Mouse (Mus musculus) T-helper 17 cell (primary cell): Measurements from ENCODE around the gene Raver2.

Source experiments
- in situ Hi-C, 2 experiments: fragments of 300-600 bp; cut with MboI, MseI; formaldehyde crosslinking; loops; 1 replicate in 1 of 2; 2 replicates in 1 of 2; pipeline ENCODE4 v1.15.1; 2025; ENCODE audit warnings: high pct_unique_total_duplicates in 2 of 2

The Raver2 gene

DNA sequence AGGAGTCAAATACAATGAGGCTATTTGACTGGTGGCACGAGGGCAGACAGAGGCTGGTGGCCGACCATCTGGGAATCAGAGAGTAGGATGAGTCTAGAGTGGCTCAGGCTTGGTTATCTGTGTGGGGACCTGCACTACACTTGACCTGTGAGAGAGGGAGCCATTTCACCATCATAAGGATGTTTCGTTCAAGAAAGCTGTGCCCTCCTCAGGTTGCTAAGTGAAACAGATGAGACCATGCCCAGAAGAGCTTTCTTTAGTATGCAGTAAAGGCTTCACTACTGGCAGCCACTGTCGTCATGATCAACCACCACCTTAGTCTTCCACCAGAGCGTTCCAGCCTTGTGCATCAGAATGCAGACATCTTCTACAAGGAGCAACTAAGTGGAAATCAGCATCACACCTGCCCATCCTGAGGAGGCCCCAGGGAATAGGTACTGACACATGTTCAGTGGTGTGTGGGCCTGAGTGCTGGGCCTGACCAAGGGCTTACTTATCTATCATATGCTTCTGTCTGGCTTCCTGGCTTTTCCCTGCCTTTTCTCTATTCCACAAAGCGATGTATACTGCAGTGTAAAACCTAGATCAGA is 99.5 kb downstream of the Raver2 start:
- in situ Hi-C loops: loop anchor here (5.0 kb wide), 1 partner anchor 154 kb away; no protein-coding TSS in a partner anchor

DNA sequence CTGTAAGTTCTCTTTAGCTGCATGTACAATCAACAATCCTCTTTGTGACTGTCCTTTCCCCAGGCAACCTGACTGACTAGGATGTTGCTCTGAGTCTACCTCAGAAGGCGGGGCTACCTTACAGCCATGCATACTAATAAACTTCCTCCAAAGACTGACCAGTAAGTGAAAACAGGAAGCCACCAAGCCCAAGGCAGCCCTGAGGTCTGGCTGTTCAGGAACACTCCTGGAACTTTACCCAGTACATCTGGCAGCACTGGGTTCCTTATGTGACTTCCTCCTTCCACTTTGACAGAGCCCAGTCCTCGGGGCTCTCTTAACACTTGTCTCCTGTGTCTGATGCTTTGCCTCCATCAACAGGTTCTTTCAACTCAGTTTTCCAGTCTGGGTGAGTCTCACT is 104.0 kb downstream of the Raver2 start:
- in situ Hi-C loops: no loop called here

DNA sequence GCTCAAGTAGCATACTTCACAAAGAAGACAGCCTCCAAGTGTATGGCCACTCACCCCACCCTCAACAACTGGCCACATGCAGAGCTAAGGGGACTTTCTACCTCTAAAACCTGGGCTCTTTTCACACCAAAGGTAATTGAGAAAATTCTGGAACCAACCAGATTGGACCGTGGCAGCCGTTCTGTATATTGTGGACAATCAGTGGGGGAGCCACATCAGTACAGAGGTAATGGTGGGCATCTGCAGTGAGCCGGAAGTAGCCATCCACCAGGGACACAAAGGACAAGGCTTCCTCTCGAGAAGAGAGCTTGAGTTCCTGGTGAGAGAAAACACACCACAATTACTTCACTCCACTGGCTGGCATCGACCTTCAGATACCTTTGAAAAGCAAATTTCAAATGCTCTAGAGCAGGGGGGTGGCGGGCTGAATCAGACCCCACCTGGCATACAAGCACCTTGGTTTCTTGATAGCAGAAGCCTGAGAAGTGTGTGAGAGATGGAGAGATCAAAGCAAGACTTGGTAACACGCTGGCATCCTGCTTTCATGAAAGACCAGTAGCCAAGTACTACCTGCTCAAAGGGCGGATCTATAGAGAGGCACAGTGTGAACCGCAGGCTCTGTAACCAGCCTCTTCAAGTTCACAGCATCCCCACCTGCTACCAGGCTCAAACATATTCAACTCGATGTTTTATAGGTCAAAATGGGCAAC is 106.3 kb downstream of the Raver2 start:
- in situ Hi-C loops: no loop called here

DNA sequence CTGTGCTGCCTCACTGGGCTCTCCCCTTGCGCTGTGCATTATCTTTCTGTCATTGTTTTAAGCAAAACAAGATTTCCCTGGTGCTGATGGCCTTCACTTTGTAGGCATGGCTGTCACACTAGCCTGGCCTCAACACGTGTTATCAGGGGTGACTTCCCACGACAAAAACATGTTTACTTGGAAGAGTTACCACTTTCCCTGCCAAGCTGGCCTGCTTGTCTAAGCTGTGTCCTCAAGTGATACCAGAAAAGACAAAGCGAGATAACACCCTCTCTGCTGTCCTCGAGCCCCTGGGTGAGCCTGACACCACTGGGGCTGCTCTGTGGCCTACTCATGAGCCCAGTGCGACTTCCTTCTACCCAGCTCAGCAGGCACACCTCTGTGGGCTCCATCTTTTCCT is 107.3 kb downstream of the Raver2 start:
- in situ Hi-C loops: no loop called here

DNA sequence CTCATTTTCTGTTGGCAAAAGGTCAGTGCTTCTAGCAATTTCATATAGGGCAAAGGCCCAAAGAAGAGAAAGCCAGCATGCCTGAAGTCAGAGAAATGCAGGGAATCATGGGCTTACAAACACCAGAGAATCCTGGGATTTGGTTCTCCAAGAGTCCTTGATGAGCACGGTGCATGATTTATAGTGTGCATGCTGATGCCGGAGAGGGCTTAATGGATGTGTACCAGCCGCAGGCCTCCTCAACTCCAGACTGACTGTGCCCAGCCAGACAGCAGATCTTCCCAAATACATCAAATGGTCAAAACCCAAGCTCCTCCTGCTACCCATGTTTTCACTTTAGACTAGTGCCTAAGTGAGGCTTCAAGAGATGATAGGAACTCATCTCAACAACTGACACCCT is 109.0 kb downstream of the Raver2 start:
- in situ Hi-C loops: no loop called here

DNA sequence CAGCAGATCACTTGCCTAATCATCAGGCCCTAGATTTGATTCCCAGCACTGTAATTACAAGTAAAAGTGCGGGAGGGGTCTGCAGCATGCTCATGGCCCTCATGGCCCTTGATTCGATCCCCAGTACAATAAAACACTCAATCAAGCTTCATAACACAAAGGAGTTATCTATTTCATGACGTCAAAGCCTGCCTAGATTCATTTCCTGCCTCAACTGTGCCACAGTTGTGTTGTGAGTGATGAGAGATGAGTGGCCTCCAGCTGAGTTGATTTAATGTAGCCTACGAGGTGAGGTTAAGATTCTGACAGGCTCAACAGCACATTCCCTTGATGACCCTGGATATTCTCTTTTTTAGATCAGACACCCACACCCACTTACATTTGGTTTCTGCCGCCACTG is 110.3 kb downstream of the Raver2 start:
- in situ Hi-C loops: no loop called here

DNA sequence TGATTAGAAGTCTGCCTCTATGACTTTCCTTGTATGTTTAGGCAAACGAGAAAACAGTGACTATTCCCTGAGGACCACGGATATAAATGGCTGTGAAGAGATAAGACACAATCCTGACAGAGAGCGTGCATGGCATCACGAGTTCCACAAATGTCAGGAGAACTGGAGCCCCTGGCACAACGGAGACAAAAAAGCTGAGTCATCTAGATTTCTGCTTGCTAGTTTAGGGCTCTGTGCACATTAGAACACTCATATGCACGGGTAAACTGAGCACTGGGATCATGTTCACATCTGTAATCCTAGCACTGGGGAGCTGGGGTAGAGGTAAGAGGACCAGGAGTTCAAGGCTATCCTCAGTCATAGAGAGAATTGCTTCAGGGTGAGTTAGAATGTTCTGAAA is 111.1 kb downstream of the Raver2 start:
- in situ Hi-C loops: loop anchor here (5.0 kb wide), 3 partner anchors 77 to 1337 kb away; no protein-coding TSS in a partner anchor

DNA sequence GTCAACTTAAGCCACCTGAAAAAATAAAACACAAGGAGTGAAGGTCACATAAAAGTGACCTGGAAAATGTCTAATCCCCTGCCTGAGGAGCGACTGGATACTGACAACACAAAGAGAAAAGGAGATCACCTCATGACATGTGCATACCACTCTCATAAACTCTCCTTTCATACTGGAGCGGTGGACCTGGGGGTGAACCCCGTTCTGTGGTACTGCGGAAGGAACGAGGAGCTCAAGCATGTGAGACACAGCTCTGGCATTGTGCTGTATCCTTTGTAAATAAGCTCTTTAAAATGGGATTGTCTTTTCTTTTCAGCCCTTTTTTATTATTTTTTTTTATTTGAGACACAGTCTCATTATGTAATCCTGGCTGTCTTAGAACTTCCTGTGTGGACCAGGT is 111.9 kb downstream of the Raver2 start:
- in situ Hi-C loops: loop anchor here (5.0 kb wide), 3 partner anchors 77 to 1337 kb away; no protein-coding TSS in a partner anchor

DNA sequence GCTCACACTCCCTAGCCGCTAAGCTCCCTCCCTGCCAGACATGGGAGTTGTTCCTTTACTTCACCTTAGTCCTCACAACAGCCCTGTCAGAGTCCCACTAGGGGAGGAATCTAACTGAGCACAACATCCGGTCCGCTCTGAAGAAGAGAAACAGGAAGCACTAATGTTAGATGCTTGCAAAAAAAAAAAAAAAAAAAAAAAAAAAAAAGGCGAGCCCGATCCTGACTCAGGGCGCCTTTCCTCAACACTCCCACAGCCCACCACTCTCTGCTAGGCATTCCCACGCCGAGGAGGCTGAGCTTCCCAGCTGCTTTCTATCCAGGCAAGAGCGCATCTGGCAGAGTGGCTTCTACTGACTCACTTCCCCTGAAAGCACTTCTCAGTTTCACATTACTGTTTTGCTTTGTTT is 113.8 kb downstream of the Raver2 start:
- in situ Hi-C loops: loop anchor here (5.0 kb wide), 3 partner anchors 75 to 1335 kb away; no protein-coding TSS in a partner anchor

DNA sequence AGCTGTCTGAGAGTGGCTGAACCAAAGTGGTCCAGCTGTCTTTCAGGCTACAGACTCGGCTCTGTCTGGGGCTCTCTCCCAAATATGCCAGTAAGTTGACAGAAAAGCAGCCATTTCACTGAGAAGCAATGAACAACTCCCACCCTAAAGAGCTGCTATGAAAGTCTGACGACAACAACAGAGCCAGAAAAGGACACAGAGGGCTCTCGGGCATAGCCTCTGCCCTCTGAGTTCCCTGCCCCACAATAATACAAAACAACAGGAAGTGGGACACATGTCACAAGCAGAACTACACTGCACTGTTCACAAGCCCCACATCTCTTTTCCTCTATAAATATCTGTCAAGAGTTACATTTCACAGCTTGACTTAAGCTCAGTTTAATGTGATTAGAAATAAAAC is 116.4 kb downstream of the Raver2 start:
- in situ Hi-C loops: no loop called here

DNA sequence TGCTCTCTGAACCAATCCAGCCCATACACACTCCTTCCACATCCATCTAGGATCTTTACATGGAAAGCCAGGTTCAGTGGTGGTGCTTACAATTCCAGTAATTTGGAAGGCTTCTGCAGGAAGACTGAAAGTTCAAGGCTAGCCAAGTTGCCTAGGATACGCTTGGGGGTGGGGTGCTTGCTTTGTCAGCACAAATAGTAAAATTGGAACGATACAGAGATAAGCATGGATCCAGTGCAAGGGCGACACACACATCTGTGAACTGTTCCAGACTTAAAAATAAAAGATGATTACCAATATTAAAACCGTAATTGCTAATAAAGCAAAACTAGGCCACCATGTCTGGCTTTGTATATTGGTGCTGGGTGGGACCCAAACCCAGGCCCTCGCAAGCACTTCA is 117.8 kb downstream of the Raver2 start:
- in situ Hi-C loops: no loop called here

DNA sequence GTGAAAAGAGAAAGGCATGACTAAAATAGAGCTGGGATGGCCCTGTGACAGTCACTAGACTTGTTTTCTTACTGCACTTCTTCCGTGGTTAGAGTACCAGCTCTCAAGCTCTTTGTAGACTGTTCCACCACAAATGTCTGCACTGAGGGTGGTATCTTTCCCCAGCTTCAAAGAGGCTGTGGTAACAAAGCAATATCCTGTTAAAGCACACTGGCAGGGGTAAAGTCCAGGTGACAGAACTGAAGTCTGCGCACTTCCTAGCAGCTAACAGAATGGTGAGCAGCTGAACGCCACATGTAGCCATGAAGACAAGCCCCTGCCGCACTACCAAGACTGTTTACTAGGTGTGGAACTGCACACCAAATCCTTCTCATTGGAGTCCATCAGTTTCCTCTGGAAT is 118.6 kb downstream of the Raver2 start:
- in situ Hi-C loops: no loop called here

DNA sequence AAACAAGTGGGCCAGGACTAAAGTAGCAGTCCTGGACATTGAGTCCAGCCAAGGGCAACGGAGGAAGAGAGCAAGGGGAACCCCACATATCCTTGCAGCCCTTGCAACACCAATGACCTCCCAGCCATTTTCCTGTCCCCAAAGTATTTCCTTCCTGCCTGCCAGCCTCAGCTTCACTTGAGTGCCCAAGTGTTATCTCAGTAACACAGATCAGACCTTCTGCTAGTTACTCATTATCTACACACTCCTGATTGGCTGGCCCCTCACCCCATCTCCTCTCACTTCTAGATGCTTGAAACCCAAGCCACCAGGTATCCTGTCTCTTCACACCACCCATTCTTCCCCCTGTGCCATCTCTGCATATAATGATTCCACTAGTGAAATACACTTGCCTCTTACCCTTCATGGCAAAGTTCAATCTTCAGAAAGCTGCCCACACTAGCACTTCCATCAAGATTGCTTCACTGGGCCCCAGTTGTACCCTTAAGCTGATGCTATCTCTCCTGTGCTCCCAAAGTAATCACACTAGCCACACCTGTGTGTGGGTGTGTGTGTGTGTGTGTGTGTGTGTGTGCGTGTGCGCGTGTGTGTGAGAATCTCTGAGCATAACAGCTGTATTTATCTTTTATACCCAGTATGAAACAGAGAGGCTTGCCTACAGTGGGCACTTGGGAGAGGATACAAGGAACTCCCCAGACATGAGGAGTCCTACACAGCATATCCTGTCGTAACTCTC is 123.6 kb downstream of the Raver2 start:
- in situ Hi-C loops: no loop called here

DNA sequence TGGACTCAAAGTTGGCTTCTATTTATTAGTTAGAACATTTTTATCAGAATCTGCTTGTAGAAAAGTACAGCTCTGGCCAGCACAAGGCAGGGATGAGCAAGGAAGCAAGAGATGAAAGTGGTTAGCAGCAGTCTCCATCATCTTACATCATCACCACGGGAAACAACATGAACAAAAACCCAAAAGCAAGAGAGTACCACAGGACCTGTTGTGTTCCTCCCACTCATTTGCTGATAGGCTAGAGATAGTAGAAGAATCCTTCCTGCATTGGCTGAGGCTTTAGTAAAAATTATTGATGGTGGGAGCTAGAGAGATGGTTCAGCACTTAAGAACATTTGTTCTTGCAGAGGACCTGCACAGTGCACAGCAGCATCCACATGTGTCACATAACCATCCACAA is 125.4 kb downstream of the Raver2 start:
- in situ Hi-C loops: no loop called here

DNA sequence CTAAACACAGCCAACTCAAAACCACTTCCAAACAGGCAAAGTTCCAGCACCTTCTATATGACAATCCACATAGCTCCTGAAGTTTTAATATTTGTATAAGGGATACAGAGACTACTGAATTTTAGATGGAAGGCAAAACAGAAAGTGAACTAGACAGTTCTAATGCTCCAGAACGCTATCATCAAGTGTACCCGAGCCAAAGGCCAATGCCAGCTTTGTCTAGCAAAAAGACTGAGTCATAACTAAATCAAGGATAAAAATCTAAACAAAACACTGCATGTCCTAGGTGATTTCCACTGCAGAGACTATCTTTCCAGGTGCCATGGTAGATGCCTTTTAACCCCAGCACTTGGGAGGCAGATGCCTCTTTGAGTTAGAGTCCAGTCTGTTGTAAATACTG is 127.6 kb downstream of the Raver2 start:
- in situ Hi-C loops: no loop called here

DNA sequence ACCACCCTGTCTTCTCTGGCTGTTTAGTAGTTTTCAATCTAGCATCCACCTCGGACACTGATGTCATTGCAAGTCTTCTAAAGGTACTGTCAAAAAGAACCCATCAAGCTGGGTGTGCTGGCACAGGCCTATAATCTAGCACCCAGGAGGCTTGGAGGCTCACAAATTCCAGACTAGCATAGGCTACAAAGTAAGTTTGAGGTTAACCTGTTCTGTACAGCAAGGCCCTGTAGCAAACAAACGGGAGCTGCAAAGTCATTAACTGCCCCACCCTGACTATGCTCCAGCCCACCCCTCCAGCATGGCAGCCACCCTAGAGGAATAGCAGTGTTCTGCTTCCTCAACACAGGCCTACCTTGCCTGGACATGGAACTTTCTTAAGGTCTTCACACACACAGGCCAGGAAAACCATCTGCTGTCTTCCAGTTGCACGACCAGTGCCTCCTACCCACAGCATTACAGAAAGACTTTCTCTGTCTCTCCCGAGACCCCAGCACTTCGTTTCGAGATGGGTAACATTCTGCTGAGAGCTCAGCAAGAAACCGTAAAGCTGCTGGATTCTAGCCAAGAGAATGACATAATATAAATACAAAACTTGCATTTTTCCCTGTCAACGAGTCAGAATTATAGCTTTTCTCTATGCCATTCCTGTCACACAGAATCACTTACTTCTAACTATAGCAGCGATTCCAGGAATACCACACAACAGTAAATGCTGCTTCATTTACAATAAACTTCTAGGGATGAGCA is 128.8 kb downstream of the Raver2 start:
- in situ Hi-C loops: no loop called here

DNA sequence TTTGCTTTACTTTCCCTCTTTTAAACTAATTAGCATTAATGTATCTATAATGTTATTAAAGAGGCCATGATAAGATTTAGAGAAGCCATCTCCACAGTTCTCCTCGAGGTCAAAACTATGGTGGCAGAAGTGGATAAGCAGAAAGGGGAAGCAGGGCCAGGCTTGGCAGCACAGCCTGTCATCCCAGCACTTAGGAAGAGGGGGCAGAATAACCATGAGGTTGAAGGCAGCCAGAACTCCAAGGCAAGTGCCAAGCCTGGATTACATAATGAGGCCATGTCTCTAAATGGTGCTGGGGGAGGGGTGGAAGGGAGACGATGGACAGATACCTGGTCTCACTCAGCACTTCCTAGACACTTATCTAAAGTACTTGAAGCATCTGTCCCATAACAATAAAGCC is 129.6 kb downstream of the Raver2 start:
- in situ Hi-C loops: no loop called here

DNA sequence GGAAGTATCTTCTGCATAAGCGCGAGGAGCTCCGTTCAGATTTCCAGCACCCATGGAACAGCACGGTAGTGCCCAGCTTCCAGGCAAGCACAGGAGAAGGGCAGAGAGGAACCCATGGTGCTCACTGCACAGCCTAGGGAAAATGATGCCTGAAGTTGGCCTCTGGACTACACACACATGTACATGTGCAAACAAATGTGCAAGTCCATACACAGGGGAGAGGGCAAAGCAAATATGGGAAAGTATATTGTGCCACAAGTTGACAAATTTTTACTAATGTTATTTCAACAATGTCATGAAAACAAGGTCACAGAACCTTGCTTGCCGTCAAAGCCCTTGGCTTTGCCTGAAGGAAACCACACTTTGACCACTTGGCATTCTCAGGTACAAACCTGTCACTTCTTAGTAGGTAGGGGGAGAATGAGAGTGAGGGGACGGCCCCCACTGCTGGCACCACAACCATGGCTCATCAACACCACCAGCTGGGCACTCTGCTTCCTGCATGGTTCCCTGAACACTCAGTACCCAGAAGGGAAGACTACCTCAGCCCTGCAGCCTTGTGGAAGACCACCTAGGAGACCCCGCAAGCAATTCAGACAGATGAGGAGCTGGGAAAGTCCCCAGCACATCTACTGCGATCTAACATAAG is 130.8 kb downstream of the Raver2 start:
- in situ Hi-C loops: loop anchor here in 1 of 2 experiments (5.0 to 25.0 kb wide), 2 partner anchors 1262 to 1418 kb away; partner anchors contain the start of genes Itgb3bp and Pgm1
